Mouse (Mus musculus) layer of hippocampus, adult 2 months (tissue): Measurements from ENCODE around the gene Lhpp. TPM values are rescaled to one million over a fixed set of nuclear protein-coding genes. Genes with fewer than 3 reads are reported as not detected.

Experiments
- DNase-seq, 2 experiments: peaks; one replicate each; pipeline ENCODE4 v3.0.0; 2022; ENCODE audit warnings: low spot score in 2 of 2
- H3K27ac ChIP-seq: fragments of 200-600 bp; 2 replicates; pipeline ENCODE4 v1.8.1; 2022
- H3K4me3 ChIP-seq: fragments of 200-600 bp; 2 replicates; pipeline ENCODE4 v1.8.1; 2022; ENCODE audit warnings: mild to moderate bottlenecking
- CTCF ChIP-seq: fragments of 200-600 bp; conservative IDR thresholded peaks from 2 replicates; pipeline ENCODE4 v1.8.1; 2022; ENCODE audit warnings: antibody characterized with exemption, mild to moderate bottlenecking, moderate library complexity
- total RNA-seq, 2 experiments: library from RNA; stranded (reverse); gene quantifications; 2 replicates each; pipeline ENCODE4 v1.2.3; 2021

Gene Lhpp
- total RNA-seq, 2 experiments from 2014 or later: 22.9 to 25.3 TPM

- H3K27ac ChIP-seq: no peak overlapping the region
- DNase-seq: no peak
- TF ChIP-seq CTCF: no peak
- no peak overlapping the region for H3K4me3 ChIP-seq
Measured at GRCm38 (mm10) chr7:132682336-132682735, 71.9 kb downstream of the Lhpp start.

DNA sequence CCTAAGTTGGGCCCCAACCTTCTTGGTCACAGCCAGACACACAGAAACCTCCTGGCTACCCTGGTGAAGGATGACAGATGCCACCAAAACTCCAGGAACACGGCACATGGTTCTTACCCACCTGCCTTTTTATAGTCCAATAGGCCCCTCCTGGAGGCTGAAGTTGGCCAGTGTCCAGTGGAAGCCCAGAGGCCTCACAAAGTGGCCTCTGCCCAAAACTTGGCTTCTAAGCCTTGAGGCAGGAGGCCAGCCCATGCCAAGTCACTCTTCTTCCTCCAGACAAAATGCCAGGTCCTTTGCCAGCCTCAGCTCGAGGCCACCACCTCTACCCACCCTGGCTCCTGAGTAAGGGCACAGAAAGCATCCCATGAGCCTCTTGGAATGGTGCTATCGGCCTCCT, 72.5 kb downstream of the Lhpp start:
- no peak for DNase-seq
- no peak overlapping the region for H3K4me3 ChIP-seq
- no peak for TF ChIP-seq CTCF
- no peak overlapping the region for H3K27ac ChIP-seq

DNA sequence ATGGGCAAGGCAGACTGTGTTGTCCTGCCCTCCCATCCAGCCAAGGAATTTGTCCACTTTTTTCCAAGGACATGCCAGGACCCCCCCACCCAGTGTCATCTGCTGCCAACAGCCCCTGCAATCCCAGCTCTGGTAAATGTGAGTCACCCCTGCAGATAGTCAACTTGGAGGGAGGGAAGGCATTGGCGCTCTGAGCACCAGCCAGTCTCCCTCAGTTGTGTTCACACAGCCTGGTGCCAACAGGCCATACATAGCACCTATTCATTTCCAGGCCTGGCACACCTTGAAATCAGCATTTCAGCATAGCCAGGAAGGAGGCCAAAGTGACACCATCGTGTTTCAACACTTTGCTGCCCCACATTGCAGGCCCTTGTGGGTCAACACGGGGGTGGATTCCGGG, 73.5 kb downstream of the Lhpp start:
- no peak for TF ChIP-seq CTCF
- H3K27ac ChIP-seq: no peak overlapping the region
- DNase-seq: no peak
- H3K4me3 ChIP-seq: no peak overlapping the region

GRCm38 (mm10) chr7:132686515-132686914, 76.1 kb downstream of the Lhpp start:
- TF ChIP-seq CTCF: no peak
- Histone ChIP-seq H3K27ac (no peak overlapping the region), H3K4me3 (no peak overlapping the region)
- no peak for DNase-seq

DNA sequence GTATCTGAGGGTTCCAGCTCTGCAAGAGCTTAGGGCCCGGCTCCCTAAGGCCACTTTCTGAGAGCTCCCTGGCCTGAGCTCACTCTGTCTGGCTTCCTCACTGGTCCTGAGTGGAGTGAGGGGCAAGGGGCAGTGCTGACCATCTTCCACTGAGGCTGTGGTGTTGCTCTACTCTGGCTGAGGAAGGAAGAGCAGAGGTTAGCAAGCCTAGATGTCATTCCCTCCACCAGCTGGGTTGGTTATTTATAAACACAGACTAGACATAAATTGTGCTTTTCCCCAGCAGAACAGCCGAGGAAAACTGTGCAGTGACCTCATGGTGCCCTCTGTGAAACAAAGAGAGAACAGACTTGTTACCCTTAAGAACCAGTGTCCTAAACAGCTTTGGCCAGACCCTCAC, 77.5 kb downstream of the Lhpp start:
- Histone ChIP-seq H3K4me3 (no peak overlapping the region), H3K27ac (peak overlapping the region; percentile 69; the same call in 1 of the 2 replicates)
- no peak for DNase-seq
- TF ChIP-seq CTCF: no peak

DNA sequence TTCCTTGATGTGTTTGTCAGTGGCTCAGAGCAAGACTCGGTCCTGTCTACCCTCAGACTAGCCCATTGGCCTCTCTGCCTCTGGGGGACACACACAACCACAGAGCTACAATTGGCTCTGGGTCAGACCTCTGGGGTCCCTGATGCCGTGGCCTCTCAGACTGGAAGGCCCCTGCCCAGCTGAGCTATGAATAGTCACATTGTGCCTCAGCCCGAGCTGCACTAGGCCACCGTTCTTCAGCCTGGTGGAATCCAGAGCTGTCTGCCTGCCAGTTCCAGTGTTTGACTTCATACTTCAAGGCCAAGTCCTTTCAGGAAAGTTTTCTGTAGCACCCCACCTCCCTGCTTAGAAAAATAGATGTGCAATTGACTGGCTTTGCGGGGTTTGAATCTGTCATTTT, 78.3 kb downstream of the Lhpp start:
- peak overlapping the region; percentile 69 for H3K27ac ChIP-seq
- no peak overlapping the region for H3K4me3 ChIP-seq
- no peak for TF ChIP-seq CTCF
- DNase-seq: no peak

GRCm38 (mm10) chr7:132689722-132690121, 79.3 kb downstream of the Lhpp start:
- TF ChIP-seq CTCF: no peak
- H3K4me3 ChIP-seq: no peak overlapping the region
- no peak for DNase-seq
- peak overlapping the region; percentile 69 for H3K27ac ChIP-seq

DNA sequence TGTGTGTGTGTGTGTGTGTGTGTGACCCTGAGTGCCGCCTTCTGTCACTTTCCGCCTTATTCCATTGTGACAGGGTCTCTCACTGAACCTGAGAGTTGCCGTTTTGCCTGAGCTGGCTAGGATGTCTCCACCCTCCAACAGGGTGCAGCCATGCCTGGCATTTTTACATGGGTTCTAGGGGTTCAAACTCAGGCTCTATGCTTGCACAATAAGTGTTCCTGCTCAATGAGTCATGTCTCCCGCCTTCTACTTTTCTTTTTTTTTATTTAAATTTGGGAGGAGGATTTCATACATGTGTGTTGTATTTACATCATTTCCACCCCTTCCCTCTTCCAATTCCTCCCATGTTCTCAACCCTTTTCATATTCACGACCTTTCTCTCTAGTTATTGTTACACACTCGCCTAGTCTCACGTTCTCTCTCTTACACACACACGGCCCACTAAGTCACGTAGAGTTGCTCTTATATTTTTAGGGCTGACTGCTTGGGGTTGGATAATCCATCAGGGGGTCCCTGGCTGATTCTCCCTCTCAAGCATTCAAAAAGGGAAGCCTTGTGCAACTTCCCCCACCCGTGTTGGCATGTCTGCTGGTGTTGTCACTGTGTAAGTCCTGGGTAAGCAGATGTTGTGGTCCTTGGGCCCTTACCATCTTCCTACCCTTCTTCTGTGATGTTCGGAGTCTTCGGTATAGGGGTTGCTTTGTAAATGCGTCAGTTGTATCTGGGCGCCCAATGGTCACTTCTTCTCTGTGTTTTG, 80.5 kb downstream of the Lhpp start:
- no peak for TF ChIP-seq CTCF
- Histone ChIP-seq H3K4me3 (no peak overlapping the region), H3K27ac (no peak overlapping the region)
- DNase-seq: no peak

DNA sequence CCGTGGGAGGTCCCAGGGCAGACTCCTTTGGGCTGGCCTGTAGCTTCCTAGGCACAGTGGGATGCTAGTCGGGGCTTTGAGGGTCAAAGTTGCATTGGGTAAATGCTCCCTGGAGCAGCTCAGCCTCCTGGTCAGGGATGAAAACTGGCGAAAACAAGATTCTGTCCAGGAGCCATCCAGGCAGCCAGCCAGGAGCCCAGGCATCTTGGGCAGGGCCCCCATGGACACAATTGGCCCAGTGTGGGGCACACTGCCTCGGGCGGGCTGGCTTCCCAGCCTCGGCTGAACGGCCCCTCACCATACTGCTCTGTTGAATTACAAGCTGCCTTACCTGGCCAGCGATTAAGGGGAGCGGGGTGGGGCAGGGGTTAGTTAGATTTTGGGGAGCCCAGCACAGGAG, 82.3 kb downstream of the Lhpp start:
- no peak for TF ChIP-seq CTCF

GRCm38 (mm10) chr7:132693561-132693960, 83.1 kb downstream of the Lhpp start:
- no peak for TF ChIP-seq CTCF
- no peak for DNase-seq
- H3K27ac ChIP-seq: no peak overlapping the region
- H3K4me3 ChIP-seq: no peak overlapping the region

More for the DNA sequence above, 82.3 kb downstream of the Lhpp start:
- Histone ChIP-seq H3K27ac (peak overlapping the region; percentile 52), H3K4me3 (no peak overlapping the region)
- DNase-seq: peak; percentile 58 to 66

GRCm38 (mm10) chr7:132697258-132697796, 86.9 kb downstream of the Lhpp start:
- H3K4me3 ChIP-seq: no peak overlapping the region
- H3K27ac ChIP-seq: no peak overlapping the region
- no peak for TF ChIP-seq CTCF
- DNase-seq: no peak

GRCm38 (mm10) chr7:132698737-132699136, 88.3 kb downstream of the Lhpp start:
- no peak for DNase-seq
- Histone ChIP-seq H3K27ac (peak overlapping the region; percentile 64), H3K4me3 (no peak overlapping the region)
- no peak for TF ChIP-seq CTCF

GRCm38 (mm10) chr7:132699165-132699564, 88.7 kb downstream of the Lhpp start:
- no peak for TF ChIP-seq CTCF
- H3K27ac ChIP-seq: peak overlapping the region; percentile 64
- no peak for DNase-seq
- H3K4me3 ChIP-seq: no peak overlapping the region

DNA sequence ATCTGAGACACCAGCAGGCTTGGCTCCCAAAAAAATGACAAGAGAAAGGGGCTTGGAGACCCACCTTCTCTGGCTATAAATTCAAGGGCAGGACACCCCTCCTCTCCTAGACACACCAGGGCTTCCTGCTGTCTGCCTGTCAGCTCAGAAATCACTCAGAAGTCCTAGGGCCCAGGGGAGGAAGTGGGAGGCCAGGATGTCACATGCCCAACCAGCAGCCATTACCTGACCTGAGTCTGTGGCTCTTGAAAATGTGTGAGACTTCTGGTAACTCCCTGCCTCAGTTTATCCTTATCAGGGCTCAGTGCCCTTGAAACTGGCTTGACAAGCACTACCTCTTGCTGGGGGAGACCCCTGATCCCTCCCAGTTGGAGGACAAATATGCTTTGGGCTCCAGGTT, 89.2 kb downstream of the Lhpp start:
- TF ChIP-seq CTCF: no peak
- peak overlapping the region; percentile 64 for H3K27ac ChIP-seq
- no peak for DNase-seq
- H3K4me3 ChIP-seq: no peak overlapping the region

DNA sequence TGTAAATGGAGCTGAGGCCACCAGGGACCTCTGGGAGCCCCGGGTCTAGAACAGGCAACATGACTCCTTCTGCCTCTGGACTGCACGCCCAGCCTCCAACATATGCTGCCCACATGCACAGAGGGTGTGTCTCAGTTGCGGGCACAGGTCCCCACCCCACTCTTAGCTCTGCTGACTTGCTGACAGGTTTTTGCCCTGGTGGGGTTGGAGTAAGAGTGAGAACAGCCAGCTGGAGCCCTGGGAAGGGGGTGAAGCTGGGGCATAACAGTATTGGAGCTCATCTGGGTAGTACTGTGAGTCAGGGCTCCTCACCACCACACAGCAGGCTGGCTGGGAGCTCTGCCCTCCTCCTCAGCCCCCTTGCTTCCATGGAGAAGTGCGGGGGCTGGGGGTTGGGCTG, 89.7 kb downstream of the Lhpp start:
- DNase-seq: no peak
- Histone ChIP-seq H3K27ac (peak overlapping the region; percentile 64), H3K4me3 (no peak overlapping the region)
- no peak for TF ChIP-seq CTCF
